Mouse (Mus musculus) retina, adult 2 months (tissue): ENCODE measurements around the gene Gm20671.
"Not testable (repeated sequence)": the region's sequence is repeated elsewhere in the genome, so short reads cannot be mapped to it uniquely, and the experiment has no call there.

Experiments used
- DNase-seq: peaks from one replicate; pipeline ENCODE4 v3.0.0-alpha.2; 2012; ENCODE audit warnings: low read depth, low spot score

Gene Gm20671

DNA sequence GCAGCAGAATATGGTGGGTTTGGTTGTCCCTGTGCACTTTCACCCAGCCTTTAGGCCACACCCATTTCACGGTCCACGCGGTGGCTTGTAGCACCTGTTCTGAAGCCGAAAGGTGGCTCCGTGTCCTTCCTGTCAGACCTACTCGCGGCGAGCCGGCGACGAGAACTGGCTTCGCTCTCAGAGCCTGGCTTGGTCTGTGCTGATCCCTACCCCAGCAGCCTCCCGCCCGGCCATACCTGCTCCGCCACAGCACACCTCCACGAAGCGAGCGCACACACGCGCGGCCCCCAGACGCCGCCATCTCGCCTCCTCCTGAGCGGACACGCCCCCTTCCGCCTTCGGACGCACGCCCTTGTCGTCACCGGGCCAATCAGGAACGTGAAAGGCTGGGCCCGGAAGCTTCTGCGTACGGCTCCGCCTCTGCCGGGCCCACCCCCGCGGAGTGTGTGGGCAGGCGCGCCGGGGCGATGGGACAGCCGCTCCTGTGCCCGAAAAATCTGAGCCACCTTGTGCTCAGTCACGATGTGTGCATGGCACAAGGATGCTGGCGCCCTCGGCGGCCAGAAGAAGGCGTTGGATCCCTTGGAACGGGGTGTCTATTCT is 41.5 kb downstream of the Gm20671 start, which contains the start of gene Pisd:
Pisd (minus strand) TSS at position 334 of the 603 bp plus-strand sequence.
- peak; percentile 80 for DNase-seq

DNA sequence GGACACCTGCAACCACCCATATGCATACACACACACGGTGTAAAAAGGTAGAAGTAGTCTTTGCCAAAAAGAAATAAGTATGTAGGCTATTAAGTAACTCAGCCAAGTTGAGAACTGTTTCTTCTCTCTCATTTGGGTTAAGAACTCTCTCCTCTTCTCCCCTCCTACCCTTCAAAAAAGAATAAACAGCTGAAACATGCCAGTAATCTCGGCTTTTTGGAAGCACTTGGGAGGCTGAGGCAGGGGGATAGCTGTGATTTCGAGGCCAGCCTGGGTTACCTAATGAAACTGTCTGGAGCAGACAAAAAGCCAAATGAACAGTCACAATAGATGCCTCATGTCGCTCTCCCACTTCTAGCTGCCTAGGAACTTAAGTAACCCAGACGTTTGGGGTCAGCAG is 42.2 kb downstream of the Gm20671 start:
- DNase-seq = no peak

- no peak for DNase-seq
Measured at GRCm38 (mm10) chr5:32781596-32781995, 45.3 kb downstream of the Gm20671 start.

DNA sequence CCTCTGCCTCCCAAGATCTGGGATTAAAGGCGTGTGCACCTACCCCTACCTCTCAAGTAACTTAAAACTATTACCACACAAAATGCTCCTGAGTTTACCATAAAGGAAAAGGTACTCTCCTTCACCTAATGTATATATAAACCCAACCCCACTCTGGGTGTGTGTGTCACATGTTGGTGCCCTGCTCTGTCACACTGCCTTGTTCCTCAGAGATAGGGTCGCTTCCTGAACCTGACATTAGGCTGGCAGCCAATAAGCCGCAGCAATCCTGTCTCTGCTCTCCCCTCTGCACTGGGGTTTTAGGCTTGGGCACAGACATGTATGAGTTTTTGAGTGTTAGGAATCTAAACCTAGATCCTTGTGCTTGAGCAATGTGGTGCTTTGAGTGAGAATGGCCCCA is 48.7 kb downstream of the Gm20671 start:
- DNase-seq = no peak

GRCm38 (mm10) chr5:32772361-32772760 is 54.5 kb downstream of the Gm20671 start:
- DNase-seq = no peak

GRCm38 (mm10) chr5:32767636-32768373 is 59.1 kb downstream of the Gm20671 start:
- DNase-seq = no peak

DNA sequence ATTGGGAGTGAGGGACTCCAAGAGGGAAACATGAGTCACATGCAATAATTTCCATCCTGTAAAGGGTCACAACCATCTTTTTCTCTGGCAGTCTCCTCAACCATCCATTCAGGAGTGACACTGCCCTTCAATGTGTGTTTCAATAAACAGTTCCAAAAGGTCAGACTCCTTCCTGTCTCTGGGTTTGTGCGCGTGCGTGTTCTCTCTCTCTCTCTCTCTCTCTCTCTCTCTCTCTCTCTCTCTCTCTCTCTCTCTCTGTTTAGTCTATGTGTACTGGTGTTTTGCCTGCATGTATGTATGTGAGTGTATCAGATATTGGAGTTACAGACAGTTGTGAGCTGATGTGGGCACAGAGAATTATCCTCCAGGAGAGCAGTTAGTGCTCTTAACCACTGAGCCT is 59.9 kb downstream of the Gm20671 start:
- DNase-seq = no peak

DNA sequence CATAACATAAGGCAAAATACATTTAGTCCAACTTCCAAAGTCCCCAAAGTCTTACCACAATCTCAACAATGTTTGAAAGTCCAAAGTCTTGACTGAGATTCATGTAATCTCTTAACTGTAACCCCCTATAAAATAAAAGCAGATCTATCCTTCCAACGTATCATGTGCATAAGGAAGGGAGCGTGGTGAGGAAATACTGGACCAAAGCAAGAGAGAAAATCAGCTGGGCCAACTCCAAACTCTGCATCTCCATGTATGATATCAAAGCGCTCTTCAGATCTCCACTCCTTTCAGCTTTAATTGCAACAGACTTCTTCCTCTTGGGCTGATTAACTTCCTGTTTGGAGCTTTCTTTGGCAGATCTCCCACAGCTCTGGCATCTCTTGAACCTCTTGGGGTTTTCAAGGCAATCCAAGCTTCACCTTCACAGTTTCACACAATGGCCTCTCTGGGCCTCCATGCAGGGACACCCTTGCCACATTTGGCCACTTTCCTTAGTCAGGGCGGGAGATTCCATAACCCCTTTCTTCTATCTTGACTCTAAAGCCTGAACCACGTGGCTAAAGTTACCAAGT is 65.3 kb downstream of the Gm20671 start:
- no peak for DNase-seq

DNA sequence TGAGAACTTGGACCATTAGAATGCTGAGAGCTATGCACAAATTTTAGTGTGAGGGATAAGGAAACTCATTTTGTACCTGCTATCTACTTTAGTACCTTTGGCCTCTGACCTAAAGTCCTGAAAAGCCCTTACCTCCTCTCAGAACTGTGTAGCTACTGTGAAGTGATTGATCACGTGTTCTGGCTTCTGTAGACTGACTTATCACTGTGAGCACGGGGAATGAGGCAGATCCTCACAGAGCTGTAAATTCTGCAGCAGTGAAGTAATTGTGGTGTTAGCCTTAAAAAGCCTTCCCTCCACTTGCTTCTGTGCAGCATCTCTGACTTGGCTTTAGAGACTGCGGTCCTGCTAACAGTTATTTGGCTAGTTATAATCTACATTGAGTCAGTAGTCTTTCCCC is 66.1 kb downstream of the Gm20671 start:
- DNase-seq = no peak

DNA sequence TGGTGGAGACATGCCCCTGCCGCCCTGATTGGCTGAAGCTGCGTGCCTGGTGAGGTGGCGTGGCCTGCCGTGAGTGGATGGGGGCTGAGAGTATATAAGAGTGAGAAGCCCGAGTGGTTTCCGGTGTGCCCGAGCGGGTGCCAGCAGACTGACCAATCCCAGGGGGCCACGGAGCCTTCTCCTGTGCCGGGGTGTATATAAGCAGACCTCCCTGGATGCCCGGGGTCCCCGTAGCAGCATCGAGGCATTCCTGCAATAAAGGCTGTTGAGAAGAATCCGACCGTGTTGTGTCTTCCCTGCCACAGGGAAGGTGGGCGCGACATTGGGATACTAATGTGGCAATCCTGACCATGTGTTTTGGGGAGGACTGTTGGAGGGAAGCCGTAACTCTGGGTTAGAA is 66.6 kb downstream of the Gm20671 start:
- DNase-seq = not testable (repeated sequence)

GRCm38 (mm10) chr5:32759662-32760061 is 67.2 kb downstream of the Gm20671 start:
- DNase-seq = no peak

- no peak for DNase-seq
Measured at GRCm38 (mm10) chr5:32756141-32756540, 70.8 kb downstream of the Gm20671 start.

GRCm38 (mm10) chr5:32751736-32752135 is 75.2 kb downstream of the Gm20671 start:
- DNase-seq = no peak

- DNase-seq = no peak
Measured at GRCm38 (mm10) chr5:32748936-32749335, 78.0 kb downstream of the Gm20671 start.

DNA sequence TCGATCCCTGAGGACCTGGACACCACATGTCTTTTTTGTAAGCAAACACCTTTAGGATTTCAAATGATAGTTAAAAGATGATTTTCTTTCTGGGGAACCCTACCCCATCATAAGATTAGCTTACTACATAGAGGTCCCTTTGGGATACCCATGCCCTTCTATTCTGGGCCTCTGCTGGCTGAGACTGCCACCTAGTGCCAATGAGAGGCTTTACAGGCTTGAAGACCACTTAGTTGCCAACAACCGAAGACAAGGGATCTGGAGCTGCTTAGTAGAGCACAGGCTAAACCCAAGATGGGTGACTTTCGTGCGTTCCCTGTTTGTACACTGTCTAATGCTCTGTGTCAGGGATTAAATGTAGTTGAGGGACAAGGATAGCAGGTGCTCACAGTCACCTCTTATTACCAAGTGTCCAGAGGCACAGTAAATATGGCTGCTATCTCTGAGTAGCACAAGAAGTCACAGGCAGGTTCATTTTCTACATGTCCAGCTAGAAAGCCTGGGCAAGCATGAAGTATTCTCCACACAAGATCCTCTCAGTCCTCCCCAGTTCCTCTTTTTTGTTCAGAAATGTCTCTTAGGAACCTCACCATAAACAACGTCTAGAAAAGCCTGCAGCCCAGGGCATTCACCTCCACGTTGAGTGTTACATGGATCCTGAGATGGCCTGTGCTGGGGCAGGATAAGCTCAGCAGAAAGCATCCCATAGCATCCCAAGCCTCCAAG is 79.1 kb downstream of the Gm20671 start:
- peak; percentile 28 for DNase-seq

- DNase-seq = peak; percentile 6
Measured at GRCm38 (mm10) chr5:32745705-32746655, 80.9 kb downstream of the Gm20671 start.

DNA sequence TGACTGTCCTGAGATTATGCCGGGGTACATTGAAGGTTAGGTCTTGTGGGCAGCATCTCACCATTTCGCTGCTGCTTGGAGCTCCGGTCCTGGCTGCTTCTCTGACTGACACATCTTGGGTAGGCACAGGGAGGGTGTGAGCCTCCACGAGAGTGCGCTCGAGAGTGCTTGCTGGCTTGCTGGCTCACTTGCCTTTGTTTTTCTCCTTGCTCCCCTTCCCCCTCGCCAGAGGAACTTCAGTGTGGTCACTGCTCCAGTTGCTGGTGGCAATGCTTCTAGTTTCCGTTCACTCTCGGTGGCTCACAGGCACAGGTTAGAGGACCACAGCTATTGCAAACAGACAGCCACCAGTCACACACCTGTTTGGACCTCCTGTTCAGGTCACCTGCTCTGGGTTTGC is 84.8 kb downstream of the Gm20671 start:
- no peak for DNase-seq

DNA sequence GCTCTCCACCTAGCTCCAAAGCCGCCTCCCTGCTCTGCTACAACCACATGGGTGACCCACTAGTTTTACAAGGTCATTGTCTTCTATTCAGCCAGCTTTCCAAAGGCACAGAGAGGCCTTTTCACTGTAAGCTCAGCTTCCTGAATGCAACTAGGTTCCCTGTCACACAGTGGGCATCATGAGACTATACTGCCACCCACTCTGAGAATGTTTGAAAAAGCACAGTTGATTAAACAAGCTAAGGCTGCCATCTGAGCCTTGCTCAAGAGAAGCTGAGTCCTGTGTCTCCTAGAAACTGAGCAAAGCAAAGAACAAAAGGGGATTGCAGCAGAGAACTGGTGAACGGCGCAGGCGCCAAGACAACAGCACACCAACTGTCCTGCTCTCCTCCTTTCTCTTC is 85.5 kb downstream of the Gm20671 start:
- not testable (repeated sequence) for DNase-seq

GRCm38 (mm10) chr5:32740850-32741249 is 86.1 kb downstream of the Gm20671 start:
- not testable (repeated sequence) for DNase-seq

DNA sequence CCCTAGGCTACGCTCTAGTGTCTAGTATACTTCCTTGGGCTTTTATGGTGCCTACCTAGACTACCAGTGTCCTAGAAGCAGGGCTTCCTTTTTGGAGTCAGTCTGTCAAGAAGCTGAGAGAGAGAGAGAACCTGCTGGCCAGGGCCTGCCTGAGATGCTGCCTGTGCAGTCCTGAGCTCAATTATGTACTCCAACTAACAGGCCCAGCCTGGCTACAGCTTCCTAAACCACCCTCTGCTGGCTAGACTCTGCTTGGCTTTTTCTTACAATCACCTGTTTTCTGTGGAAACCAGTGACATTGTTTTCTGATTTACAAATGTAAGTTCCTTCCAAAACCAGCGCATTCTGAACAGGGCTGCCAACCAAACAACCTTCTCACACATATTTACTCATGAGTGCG is 86.8 kb downstream of the Gm20671 start:
- DNase-seq = no peak

DNA sequence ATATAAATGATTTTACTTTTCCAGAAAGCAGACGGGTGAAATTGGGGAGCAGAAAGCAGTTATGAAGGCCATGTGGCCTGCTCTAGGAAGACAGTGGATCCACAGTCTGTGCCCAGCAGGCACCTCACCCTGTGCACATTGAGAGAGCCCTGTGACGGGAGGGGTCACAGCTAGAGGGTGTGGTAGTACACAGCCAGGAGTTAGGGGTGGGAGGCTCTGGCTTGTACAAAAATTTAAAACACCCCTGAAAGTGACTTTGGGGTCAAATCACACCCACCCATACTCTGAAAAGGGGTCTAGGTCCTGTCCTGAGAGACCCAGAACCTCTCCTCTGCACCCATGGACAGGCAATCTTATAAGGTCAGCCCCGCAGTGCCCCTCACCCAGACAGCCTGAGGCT is 90.1 kb downstream of the Gm20671 start:
- not testable (repeated sequence) for DNase-seq
